Mouse (Mus musculus): ENCODE results near the gene Kremen1.

The Kremen1 gene

DNA sequence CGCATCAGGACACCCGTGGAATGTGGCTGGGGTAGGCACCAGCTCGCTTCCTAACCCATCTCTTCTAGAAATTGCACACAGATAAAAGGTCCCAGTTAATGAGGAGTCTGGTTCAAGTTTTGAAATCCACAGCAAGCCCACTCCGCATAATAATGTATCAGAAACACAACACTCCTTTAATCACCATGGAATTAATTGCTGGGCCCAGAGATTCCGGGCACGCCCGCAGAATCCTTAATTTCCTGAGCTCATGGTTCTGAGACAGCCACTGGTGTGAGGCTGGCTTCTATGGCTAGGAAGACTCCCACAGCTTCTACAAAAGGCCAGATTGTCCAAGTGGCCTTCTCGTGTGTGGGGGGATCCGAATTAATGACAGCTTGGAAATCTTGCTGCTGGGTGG lies 94.0 kb downstream of the Kremen1 start:
- DNase-seq = peak in 1 of 2 experiments; percentile 36

DNA sequence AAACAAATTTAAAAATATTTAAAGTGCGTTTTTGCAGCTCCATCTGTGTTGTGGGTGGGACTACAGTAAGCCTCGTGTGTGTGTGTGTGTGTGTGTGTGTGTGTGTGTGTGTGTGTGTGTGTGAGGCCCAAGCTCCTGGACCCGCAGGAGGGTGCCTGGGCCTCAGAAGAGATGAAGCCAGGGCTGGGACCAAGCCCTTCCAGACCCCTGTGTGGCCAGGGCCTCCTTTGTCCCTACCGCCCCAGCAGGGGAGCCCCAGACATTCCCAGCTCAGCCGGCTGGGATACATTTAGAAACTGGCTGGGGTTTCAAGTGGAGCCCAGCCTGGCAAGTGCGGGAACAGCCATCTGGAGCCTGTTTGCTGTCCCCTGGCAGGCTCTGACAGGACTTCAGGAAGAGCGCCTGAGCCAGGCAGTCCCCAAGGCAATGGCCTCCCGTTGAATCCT lies 95.9 kb downstream of the Kremen1 start:
- DNase-seq = peak; percentile 84 to 91

DNA sequence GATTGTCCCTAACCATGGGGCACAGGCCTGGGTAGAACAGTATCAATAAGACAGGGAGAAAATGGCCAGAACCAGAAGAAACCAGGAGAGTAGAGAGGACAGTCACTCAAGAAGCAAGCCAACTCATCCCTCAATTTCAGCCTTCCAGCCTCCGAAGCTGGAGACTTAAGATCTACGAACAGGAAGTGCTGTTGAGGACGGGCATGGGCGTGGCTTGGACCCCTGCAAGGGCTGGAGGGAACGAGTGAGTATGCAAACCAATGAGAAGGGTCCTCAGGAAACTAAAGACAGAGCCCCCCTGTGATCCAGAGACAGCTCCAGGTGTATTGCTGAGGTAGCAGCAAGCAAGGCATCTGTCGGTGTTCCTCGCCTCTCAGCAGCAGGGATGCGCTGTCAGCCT lies 97.0 kb downstream of the Kremen1 start:
- no peak for DNase-seq

DNA sequence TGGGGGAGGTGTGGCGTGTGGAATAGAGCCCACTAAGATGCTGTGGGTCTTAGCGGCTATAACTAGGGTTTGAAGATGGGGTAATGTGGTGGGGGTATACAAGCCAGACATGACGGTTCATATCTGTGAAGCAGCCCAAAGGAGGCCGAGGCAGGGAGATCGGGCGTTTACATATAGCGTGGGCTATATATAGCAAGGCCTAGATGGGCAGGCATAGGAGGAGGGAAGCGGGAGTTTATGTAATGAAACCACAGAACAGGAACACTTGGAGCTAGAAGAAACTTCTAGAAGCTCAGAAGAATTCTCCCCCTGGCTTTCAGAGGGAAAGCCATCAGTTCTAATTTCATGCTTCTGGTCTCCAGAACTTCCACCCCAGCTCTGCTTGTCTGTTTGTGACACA lies 97.9 kb downstream of the Kremen1 start:
- DNase-seq = no peak

DNA sequence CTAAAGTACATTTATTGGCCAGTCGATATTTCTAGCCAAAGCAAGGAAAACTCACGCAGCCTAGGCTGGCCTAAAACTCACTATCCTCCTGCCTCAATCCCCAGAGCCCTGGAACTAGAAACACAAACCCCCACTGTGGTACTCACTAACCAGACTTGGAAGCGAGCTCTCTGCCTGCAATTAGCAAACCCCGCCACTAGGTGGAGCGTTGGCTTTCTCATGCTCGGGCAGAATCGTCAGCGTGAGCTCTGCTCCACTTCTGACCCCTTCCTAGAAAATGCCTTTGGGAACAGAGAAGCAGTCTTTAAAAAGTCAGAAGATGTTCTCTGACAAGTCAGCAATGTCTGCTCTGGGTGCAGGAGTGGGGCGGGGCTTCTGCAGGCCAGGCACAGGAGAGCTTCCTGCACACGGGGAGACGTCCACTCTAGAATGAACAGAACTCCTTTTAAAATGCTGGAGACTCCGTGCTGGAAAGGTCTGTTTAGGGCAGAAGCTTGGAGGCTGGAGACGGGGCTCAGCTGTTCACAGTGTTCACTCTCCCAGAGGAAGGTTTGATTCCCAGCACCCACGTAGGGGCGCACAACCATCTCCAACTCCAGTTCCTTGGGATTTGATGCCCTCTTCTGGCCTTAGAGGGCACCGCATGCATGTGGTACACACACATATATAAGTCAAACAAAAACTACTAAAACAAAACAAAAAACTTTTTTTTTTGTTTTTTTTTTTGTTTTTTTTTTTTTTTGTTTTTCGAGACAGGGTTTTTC lies 100.5 kb downstream of the Kremen1 start:
- peak; percentile 62 to 65 for DNase-seq

DNA sequence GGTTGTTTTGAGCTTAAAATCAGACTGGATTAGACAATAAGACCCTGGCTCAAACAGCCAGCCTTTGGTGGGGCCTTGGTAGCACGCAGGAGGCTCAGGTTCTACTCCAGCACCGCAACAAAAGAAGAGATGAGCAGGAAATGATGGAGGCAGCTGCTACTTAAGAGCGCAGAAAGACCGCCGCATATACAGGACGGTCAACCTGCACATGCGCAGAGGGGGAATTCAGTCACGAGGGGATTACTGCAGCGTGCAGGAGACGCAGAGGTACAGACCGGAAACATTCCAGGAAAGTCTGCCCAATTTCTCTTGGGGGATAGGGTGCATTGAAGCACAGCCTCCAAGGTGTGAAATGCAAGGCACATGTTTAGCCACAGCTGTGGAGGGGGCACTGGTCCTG lies 103.3 kb downstream of the Kremen1 start:
- DNase-seq = no peak

DNA sequence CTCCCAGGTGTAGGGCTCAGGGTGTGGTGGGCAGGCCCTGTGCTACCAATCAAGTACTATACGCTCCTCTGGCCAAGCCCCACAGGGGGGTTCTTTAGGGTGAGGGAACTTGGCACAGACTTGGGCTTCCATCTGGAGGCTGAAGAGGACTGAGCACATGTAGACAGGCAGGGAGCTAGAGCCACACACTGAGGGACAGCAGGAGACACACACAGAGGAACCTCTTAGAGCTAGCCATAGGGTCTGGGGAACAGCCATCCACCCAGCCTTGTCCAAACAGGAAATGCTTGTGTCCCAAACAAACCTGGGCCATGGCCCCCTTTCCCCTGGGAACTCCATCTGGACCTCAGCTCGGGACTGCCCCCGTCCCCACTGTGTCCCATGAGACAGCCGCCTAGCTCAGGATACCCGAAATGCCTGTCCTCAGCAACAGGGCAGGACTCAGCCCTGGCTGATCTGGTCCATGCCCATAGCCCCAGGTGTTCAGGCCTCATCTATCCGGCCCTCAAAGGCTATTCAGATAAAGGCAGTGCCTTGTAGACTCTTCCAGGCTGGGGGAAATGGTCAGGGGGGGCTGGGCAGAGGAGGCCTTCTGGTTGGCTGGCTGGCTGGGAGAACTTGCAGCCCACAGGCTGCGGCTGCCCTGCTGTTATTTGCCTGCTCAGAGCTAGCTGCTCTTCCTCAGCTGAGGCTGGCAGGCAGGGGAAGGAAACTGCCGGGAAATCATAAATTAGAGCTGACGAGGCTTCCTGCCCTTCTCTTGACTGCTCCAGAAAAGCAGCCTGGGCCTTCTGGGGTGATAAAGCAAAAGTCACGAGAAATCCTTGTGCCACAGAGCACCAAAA lies 106.2 kb downstream of the Kremen1 start:
- peak; percentile 69 to 83 for DNase-seq

DNA sequence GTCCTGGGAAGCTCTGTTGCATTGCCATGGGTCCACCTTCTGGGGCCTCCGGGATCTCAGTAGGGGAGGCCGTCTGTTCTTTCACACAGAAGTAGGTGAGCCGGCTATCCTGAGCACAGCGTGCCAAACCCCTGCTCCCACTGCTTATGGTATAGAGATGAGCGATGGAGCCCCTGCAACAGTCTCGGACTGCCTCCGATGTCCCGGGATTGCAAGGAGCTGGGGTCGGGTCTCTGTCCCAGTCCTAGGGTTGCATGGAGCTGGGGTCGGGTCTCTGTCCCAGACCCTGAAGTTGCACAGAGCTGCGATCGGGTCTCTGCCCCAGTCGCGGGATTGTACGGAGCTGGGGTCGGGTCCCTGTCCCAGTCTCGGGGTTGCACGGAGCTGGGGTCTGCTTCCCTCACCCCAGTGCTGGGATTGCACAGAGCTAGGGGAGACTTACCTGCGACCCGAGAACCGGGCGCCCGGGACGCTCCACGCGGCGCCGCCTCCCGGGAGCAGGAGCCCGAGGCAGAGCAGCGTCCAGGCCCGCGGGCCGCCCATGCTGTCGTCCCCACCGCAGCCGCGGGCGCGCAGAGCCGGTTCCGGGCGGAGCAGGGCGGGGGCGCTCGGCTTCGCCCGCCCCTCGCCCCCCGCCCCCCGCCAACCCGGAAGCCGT lies 109.5 kb downstream of the Kremen1 start, which contains the start of gene Emid1:
Gene Emid1 (minus strand): TSS at position 578 of the 658 bp plus-strand sequence.
- peak in 1 of 2 experiments; percentile 50 for DNase-seq

DNA sequence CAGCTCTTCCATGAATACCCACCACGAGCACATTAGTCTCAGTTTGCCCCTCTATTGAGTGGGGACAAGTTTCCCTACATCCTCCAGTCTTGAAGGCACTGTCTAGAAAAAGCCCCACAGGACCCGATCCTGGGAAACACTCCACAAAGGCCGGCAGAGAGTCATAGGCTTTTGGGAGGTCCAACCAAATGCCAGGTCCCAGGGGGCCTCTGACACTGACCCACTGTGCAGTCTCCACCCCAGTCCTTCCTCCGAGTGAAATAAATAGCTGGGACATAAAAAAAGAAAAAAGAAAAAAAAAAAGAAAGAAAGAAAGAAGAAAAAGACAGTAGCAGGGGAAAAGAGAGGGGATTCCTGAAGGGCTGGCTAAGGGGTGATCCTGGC lies 110.1 kb downstream of the Kremen1 start:
- peak in 1 of 2 experiments; percentile 24 for DNase-seq

DNA sequence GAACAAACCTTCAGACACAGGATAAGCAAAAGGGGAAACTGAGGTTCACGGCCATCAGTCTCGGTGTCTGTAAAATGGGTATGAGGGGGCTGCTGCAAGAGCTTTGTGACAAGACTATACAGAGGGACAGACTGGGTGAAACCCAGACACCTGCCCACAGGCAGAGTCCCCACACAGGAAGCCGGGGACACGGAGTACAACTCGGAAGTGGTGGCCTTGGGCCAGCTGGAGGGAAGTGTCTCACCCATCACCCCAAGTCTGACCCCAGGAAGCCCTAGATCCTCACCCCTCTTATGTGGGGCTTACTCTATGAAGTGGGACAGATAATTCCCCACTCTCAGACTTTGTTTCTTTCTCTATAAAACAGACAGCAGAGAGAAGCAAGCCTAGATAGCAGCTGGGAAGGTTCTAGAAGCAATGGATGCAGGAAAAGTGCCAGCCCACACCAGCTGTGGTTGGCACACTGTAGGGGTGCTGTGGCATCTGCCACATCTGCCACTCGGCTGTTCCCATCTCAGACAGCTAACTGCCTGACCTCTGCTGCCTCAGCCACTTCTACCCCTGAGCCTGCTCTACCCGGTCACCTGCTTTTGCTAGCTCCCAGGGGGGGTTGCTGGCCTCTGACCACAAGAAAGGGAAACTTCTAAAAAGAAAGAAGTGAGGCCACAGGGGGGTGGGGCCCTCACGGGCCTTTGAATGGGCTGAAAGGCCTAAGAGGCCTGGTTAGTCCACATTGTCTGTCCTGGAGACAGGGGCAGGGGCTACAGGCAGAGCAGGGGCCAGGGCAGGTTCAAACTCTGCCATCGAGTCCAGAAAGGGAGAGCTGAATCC lies 110.7 kb downstream of the Kremen1 start:
- DNase-seq = peak in 1 of 2 experiments; percentile 24

DNA sequence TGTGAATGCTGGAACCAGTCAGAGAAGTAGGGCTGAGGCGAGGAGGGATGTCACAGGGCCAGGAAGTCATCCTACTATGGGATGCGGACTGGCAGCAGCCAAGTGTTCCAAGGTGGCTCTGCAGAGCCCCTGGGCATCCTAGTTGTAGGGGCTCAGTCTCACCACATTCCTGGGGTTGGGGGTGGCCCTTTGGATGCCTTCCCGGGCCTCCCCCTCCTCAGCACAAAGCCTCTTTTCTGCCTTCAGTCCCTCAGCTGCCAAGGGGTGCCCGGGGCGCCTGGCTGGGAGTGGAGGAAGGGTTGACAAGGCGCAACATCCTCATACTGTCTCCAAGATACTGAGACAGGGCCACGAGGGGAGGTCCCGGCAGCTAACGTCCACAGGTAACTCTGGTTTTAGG lies 111.4 kb downstream of the Kremen1 start:
- peak in 1 of 2 experiments; percentile 55 for DNase-seq

DNA sequence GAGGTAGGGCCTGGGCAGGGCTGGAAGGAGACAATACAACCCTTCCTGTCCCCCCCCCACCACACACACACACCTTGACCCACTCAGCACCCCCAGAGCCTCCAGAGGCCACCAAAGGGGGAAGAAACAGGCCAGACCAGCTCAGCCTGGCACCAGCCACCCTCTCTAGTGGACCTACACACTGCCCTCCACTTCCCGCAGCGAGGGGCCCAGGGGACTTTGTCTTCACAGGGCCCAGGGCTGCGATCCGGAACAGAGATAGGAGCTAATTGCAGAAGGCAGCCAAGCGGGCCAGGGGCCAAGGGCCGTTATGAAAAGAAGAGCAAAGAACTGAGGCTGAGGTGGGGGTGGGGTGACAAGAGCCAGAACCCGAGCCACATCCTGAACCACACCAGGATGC lies 112.1 kb downstream of the Kremen1 start:
- peak in 1 of 2 experiments; percentile 50 for DNase-seq

DNA sequence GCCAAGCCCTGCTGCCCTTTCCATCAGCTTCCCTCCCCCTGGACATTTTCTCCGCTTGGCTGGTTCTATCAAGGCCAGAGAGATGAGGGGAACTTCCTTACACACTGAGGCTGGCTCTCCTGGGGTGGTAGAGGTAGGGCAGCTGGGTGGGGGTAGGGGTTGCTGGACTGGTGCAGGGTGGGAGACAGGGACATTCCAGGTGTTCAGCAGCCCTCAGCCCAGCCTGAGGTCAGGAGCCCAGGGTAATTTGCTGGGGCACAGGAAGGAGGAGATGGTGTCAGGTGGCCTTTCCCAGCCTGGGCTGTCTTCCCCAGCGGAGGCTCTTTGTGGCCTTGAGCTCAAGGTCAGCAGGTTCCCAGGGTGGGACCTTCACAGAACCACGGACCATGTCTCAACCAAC lies 115.8 kb downstream of the Kremen1 start:
- DNase-seq = no peak

DNA sequence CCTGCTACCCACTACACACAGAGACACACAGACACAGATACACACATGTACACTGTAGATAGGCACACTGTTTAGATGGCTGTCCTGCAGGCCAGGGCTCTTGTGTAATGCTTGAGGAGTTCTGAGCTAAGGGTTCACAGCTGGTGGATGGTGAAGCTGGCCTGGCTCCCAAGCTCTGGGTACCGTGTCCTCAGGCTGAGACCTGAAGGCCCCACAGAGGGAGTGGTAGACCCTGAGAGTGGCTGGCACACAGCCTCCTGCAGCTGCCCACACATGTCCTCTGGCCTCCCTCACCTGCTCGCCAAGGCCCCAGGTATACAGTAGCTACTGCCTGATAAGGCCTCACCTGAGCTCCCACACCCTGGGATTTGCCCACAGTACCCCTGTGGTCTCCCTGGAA lies 119.4 kb downstream of the Kremen1 start:
- no peak for DNase-seq

All from cerebellum, postnatal 10 days (tissue).